Mouse (Mus musculus) thymus, adult 18-20 months (tissue): ENCODE results near the gene Tmsb15b2.
"Not testable (repeated sequence)": the region's sequence is repeated elsewhere in the genome, so short reads cannot be mapped to it uniquely, and the experiment has no call there.

ENCODE experiments used
- DNase-seq, 2 experiments: peaks; one replicate each; pipeline ENCODE4 v3.0.0; 2022; ENCODE audit warnings: mixed read lengths in 2 of 2

Gene Tmsb15b2

DNA sequence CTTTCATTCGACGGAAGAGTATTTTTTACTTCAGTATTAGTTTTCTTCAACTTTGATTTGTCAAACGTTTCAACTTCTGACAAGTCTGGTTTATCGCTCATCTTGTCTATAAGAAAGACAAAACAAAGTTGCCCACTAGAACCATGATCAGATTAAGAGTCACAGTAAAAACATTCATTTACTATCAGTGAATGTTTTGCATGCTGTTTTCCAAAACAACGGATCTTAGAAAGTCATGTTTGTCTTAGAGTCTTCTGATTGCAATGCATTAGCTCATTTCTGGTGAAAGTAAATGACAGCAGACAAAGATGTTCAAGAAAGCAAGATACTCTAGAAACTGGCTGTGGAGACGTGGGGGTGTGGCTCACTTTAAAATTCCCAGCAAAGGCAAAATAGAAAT lies at the start of gene Tmsb15b2:
Tmsb15b2 (minus strand) TSS at position 101 of the 400 bp plus-strand sequence.
- not testable (repeated sequence) for DNase-seq

DNA sequence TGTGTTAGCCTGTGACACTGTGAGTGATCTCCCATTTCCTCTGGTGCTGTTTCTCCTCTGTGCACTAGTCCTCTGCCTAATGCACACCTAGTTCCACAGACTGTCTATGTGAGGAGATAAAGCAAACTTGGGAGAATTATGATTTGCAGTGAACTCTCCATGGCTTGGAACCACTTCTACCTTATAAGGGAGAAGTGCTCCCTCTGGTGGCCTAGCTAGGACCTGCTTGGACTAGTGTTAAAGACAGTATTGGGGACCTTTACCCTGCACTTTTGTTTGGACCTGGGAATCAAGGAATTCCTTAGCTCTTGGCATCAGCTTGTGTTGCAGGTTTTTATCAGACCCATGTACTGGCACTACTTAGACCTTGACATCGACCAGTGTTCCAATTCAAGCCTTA lies 44.0 kb upstream of the Tmsb15b2 start:
- peak; percentile 4 to 11 for DNase-seq

DNA sequence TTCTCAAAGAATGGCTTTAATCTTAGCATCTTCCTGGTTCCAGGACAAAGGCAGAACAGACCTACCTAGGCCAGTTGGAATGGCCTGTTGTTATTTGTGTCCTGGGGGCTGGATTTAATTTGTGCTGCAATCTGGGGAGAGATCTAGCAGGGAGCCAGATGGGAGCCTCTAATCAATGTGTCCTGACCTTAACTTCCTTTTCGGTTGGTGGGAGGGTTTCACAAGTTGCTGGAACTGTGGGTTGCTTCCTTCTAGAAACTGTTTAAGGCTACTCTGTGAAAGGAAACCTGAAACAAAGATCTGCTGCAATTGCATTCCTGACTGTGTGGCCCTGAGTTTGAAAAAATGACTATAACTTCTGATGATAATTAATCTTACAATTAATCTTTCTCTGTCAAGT lies 42.4 kb upstream of the Tmsb15b2 start:
- no peak for DNase-seq

DNA sequence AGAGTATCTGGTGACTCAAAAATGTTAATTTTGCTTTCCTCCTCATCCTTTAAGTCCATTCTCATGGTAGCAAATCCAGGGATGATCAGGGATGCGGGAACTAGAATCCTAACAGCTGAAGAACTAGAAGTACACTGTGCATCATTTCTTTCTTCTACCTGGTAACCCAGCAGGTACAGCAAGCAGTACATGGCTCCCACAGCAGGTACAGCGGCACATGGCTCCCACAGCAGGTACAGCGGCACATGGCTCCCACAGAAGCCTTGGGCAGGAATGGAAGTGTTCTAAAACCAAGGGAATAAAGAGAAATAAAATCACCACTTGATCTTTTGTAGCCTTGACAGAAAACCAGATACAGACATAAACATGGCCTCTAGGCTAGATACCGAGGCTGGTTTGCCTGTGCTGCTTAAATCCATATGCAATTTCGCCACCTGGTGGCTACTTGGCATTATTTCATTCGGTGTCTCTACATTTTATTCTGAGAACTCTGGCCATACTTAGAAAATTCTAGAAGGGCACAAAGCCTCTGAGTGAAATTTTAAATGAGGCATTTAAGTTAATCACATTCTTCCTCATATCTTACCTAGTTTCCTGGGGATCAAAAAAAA lies 39.9 kb upstream of the Tmsb15b2 start:
- no peak for DNase-seq

DNA sequence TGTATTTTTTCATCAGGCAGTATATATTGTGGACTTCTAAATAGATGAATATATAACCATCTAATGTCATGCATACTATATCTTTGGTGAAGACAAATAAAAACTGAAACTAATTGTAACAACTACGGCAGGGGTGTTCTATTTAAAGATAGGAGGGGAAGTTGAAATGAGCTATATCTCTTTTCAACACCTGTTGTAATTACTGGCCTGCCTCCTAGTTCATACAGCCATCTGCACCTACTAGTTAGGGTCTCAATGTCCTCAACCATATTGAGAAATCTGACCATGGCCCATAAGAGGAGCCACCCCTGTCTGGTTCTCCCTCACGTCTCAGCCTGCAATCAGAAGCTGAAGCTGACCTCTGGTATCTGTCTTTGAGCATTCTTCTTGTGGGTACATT lies 21.0 kb upstream of the Tmsb15b2 start:
- DNase-seq = no peak

DNA sequence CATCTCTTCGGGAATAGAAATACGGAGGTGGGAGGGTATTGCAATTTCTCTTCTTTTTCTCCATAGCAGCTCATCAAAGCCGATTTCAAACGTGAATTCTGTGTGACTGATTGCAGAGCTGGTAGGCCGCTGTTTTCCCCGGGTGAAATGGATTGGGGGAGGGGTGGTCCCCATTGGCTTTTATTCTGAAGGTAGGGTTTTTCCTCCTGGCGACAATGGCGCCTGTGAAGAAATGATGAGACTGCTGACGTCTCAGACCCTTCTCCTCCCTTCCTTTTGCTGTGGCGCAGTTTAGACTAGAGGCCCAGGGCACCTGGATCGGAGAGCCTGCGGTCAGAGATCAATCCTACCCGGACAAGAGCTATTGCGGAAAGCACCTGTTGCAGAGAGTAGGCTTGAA lies 18.3 kb upstream of the Tmsb15b2 start:
- no peak for DNase-seq

DNA sequence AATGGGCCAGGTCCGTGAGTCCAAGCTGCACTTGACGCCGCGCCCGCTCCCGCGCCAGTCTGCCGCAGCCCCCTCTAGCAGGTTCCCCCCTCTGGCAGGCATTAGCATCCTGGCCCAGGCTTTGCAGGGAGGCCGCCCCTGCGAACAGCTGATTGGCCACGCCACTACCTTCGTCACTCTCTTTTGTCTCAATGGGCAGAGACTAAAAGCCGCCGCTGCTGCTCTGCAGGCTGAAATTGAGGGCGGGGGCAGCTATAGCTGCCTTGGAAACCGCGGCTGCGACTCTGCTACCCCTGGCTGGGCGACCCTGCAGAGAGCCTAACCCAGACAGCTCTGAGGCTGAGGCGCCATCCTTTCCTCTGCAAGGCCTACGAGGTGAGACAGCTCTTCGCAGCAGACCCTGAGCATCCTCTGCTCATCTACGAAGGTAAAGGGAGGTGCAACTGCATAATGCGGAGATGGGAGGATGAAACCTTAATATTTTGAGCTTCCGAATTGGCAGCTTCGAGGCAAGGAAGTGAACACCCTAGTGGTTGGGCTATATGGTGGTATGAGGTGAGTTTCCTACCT lies 17.8 kb upstream of the Tmsb15b2 start, which contains the start of gene Zcchc18:
Zcchc18 (plus strand) TSS at position 178 of the 570 bp plus-strand sequence.
- DNase-seq = peak; percentile 44 to 61

DNA sequence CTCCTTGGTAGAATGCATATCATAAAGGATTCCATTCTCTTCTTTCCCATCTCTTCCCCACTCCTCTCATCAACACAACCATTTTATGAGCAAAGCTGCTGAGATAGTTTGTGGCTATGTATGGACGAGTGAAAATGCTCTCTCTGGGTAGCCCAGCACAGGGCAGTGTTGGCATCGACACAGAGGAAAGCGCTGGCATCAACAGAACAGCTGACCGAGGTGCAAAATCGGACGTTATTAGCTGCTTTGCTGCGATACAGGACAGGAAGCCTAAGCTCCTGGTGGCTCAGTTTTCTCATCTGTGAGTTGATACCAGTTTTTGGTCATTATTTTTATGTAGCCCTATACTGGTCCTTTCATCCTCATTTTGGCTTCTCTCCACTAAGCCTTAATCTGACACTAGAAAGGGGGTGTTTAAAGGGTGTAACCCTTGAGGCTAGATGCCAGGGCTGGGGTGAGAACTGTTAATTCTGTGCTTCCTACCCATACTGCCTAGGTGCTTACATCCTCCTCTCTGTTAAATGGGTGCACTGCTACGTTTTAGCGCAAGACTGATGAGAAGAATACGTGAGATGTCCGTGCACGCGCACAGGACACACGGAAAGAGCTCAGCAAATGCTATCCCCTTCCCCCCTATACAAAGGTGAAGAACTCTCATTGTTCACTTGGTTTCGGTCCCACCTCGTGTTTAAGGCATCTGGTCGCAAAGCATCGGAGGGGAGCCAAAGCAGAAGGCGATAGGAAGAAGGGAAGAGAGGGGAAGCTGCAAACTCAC lies 17.1 kb upstream of the Tmsb15b2 start:
- no peak for DNase-seq

DNA sequence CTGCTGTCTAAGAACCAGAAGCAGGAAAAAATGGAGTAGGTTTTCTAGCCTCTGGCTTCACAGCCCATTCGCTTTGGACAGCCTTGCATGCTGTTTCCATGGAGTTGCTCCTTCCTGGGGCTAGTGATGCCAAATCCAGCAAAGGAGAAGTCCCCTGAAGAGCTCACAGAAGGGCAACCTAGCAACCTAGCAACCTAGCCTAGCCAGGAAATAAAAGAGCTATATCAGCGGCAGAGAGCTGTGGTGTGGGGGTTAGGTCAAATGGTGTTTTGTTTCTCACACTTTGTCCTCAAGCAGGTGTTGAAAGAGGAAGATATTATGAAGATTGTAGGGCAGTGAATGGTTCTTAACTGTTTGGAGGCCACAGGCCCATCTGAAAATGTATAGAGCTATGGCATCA lies 16.0 kb upstream of the Tmsb15b2 start:
- no peak for DNase-seq

DNA sequence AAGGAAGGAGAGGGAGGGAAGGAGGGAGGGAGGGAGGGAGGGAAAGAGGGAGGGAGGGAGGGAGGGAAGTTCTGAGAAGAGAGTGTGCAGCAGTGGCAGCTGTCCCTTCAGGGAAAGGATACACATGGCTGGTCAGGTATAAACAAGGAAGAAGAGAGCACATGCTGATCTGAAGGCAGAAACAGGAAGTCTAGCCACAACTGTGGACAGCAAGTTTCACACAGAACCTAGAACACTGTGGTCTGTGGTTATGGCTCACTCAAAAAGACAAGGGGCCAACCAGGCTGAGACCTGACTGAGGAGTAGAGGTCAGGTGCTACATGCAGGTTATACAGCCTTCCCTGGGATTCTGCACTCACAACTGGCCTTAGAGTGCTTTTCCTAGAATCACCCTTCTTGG lies 10.7 kb upstream of the Tmsb15b2 start:
- no peak for DNase-seq

DNA sequence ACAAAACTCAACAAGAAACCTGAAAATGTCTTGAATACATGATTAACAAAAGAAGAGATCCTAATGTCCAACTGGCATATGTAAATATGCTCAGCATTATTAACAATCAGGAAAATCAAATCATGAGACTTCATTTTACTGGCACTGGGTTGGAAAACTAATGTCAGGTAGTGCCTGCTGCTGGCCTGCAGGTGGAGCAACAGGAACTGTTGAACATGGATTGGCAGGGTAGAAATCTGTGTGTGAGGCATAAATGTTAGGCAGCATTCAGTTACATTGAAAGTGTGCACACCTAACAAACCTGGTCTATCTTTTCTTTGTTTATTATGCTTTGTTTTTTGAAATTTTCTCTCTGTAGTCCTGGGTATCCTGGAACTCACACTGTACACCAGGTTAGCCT lies 3.3 kb upstream of the Tmsb15b2 start:
- no peak for DNase-seq

DNA sequence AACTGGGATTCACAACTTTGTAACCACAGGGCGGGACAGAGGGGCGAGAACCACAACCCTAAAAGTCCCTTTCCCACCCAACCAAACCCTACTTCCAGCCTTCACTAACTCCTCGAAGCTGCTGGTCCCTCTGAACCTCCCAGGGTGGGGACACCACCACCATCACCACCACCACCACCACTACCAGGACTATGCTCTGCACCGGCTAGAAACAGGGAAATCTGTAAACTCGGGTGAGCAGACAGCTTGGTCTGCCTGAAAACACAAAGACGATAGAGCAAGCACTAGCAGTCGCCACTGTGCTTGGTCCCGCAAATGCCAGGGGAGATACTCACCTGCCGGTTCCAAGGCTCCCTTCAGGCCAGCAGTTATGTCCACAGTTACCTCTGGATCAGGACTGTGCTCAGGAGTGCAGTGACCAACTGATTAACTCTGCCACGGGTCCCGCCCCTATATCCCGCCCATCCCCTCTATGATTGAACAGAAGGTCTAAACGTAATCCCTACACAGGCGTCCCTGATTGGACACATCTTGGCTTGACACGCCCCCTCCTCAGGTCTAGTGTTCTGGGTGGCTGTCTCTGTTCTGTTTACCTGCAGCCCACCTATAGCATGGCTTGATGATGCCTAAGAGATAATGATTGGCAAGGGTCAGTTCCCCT lies 1.3 kb upstream of the Tmsb15b2 start, which contains the start of the genes Tmsb15l and Tmsb15b1:
Tmsb15l (minus strand) TSS at position 446 of the 661 bp plus-strand sequence.
Tmsb15b1 (minus strand) TSS at position 451 of the 661 bp plus-strand sequence.
- peak; percentile 42 to 46 for DNase-seq

DNA sequence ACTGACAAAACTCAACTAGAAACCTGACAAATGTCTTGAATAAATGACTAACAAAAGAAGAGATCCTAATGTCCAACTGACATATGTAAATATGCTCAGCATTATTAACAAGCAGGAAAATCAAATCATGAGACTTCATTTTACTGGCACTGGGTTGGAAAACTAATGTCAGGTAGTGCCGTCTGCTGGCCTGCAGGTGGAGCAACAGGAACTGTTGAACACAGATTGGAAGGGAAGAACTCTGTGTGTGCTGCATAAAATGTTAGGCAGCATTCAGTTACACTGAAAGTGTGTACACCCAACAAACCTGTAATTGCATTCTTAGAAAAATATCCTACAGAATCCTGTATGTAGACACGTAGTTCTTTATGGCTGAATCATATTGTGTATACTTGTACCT lies 15.6 kb downstream of the Tmsb15b2 start:
- DNase-seq = no peak

DNA sequence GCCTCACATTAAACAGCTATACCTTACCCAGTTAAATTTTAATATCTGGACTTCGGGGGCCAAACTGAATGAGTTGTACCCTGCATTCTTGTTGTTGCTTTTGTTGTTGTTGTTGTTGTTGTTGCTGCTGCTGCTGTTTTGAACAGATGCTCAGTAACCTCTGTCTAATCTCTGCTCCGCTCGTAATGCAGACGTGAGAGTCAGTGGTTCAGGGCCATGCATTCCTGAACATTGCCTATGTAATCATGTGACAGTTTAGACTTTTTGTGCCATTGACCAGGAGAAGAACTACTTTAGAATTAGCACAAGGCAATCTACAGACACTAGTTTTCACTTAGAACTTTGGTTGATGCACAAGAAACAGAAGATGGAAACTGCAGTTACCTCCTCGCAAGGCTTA lies 17.0 kb downstream of the Tmsb15b2 start:
- DNase-seq = not testable (repeated sequence)

DNA sequence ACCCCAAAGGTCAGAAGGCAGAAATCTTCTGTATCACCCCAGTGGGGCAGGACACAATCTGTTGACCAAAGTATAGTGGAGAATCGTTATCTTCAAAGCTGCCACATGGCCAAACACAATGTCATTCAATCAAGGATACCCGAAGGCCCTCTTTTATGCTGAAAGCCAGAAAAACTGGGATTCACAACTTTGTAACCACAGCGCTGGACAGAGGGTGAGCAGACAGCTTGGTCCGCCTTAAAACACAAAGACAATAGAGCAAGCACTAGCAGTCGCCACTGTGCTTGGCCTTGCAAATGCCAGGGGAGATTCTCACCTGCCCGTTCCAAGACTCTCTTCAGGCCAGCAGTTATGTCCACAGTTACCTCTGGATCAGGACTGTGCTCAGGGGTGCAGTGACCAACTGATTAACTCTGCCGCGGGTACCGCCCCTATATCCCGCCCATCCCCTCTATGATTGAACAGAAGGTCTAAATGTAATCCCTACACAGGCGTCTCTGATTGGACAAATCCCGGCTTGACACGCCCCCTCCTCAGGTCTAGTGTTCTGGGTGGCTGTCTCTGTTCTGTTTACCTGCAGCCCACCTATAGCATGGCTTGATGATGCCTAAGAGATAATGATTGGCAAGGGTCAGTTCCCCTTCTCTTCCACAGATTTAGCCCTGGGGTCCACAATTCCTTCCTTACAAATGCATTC lies 17.6 kb downstream of the Tmsb15b2 start:
- DNase-seq = peak in 1 of 2 experiments; percentile 51

DNA sequence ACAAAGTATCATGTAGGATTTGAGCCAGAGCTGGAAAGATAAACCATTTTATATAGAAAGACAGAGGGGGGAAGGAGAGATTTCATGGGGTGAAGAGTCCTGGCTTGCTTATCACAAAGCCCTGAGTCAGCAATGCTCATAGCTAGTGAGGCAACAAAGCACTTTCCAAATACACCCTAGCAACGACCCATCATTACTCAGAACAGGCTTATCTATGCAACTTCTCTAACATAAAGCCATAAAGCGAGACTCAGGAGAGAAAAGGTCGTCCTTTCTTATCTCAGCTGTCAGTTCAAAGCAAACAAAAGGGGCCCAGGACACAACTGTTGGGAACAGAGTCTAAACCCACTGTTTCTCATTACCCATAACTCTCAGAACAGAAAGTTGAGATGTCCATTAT lies 37.3 kb downstream of the Tmsb15b2 start:
- DNase-seq = no peak

DNA sequence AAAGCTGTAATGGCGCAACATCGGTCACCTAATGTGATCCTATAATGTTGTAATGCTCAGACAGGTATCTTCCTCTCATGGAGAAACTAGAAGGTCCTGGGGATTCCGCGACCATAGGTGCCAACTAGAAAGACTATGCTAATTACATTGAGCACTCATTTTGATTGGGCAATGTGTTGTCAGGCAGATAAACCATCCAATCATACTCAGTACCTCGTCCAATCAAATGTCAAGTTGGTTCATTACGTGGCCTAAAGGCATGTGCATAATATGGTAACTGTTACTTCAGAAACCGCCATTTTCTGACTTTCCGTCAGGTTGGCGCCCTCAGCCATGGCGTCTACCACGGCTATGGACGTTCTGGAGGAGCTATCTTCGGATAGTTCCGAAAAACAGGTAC lies 48.3 kb downstream of the Tmsb15b2 start, which contains the start of gene H2bfm:
H2bfm (plus strand) TSS at position 295 of the 400 bp plus-strand sequence.
- DNase-seq = no peak

DNA sequence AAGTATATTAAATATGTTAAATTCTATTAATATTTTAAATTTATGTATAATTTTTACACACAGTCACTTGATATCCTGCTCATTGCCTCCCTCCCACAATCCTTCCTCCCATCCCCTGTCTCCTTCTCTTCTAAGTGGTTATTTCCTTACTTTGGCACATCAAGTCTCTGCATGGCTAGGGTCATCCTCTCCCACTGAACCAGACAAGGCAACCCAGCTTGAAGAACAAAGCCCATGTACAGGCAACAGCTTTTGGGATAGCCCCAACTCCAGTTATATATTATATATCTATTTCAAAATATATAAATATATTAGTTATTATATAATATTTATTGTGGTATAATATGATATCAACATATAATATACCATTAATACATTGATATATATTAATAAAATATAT lies 49.4 kb downstream of the Tmsb15b2 start:
- DNase-seq = no peak
